Mouse (Mus musculus): ENCODE measurements around the gene Esrrg.

GRCm38 (mm10) chr1:188152011-188152410, 543.4 kb downstream of the Esrrg start:
- TF ChIP-seq CTCF (IDR thresholded peaks at IDR 0.05; ENCODE audit: borderline replicate concordance, control insufficient read depth, extremely low read depth, insufficient read depth, low read length, poor library complexity) (no peak), POLR2A (IDR thresholded peaks at IDR 0.05; ENCODE audit: control insufficient read depth, extremely low read depth, insufficient read depth, low read length, poor library complexity) (no peak)
